ENCODE assay signal across 9 mouse cellular contexts in the genomic region with DNA sequence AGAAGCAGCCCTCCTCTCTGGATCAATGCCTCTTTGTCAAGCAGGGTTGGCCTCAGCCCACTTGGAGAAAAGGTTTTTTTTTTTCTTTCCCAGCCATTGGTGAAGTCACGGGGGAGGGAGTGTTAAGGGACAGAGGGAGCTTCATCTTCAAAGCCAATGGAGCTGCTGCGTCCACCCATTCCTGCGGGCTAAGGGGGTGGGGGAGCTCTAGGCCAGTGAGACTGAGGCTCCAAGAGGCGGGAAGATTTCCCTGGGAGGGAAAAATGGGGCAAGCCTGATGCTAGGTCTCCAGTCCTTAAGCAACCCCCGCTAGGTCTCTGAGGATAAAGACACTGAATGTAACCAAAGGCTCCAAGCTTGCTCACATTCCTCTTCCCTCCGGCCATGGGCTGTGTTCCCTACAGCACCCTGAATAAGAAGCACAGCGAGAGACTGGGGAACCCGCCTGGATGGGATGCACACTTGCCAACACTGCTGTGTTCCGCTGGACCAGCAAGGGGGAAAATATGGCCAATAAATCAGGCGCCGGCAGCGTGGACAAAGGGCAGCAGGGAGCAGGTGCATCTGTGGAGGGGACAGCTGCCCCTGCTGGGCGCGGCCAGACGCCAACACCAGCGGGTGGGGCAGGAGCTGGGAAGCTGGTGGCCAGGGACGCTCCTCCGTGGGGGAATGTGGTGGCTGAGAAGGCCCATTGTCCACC. TPM values are rescaled to one million over a fixed set of nuclear protein-coding genes. Genes with fewer than 3 reads are reported as not detected.
DNase-seq lines count a peak whose midpoint lies in the region; ATAC-seq and TF ChIP-seq lines count a peak whose summit lies in the region.
"Had no signal": no experiment of that assay in that cellular context is flagged by ENCODE, and none has a peak within 500 bp of the region (broad histone marks: within the 10 kb centered on the region; RNA-seq: fewer than 3 reads in every experiment).

No protein-coding gene starts in this region.

- ATAC-seq in embryonic facial prominence, embryonic 11.5 days (replicated peaks; ENCODE audit: insufficient number of reproducible peaks, low FRiP score, low TSS enrichment, low read depth): peak; percentile 12; the same call in 1 of the 2 replicates
- ATAC-seq in heart, embryonic 16.5 days (replicated peaks; ENCODE audit: extremely low read depth, insufficient read depth, low FRiP score): no peak
- no peak for ATAC-seq in megakaryocyte-erythroid progenitor cell, adult 5-6 weeks (replicated peaks; ENCODE audit: low FRiP score, low TSS enrichment, poor library complexity, severe bottlenecking)

- H3K9me3 ChIP-seq in embryonic facial prominence, embryonic 11.5 days (replicated peaks; ENCODE audit: control insufficient read depth, low read length): no peaks in the 10 kb centered on the region
- H3K9me3 ChIP-seq in heart, embryonic 16.5 days (replicated peaks; ENCODE audit: control insufficient read depth, low read length): no peaks in the 10 kb centered on the region
- H3K9me3 ChIP-seq in limb, embryonic 10.5 days (replicated peaks): no peaks in the 10 kb centered on the region
- H3K9me3 ChIP-seq: G1E had no signal

- H3K36me3 ChIP-seq in embryonic facial prominence, embryonic 11.5 days (replicated peaks; ENCODE audit: control insufficient read depth, insufficient read depth, low read depth, low read length): peaks cover 2% of the 10 kb centered on the region; the same call in 1 of the 2 replicates
- H3K36me3 ChIP-seq in heart, embryonic 16.5 days (ENCODE audit: control insufficient read depth, insufficient read depth): peaks cover 10% of the 10 kb centered on the region
- peaks cover 26% of the 10 kb centered on the region for H3K36me3 ChIP-seq in limb, embryonic 10.5 days
- H3K36me3 ChIP-seq: G1E had no signal

- H3K27me3 ChIP-seq in embryonic facial prominence, embryonic 11.5 days (ENCODE audit: control insufficient read depth, insufficient read depth, low read length): no peaks in the 10 kb centered on the region
- no peaks in the 10 kb centered on the region for H3K27me3 ChIP-seq in heart, embryonic 16.5 days (ENCODE audit: control insufficient read depth, insufficient read depth, low read length)
- no peaks in the 10 kb centered on the region for H3K27me3 ChIP-seq in limb, embryonic 10.5 days (ENCODE audit: low read depth, poor library complexity, severe bottlenecking)

- peak overlapping the region; percentile 8; the same call in 1 of the 2 replicates for H3K9ac ChIP-seq in embryonic facial prominence, embryonic 11.5 days (replicated peaks; ENCODE audit: low read length)
- H3K9ac ChIP-seq in heart, embryonic 16.5 days (ENCODE audit: low read length): no peak overlapping the region

- intact Hi-C loops in left cerebral cortex, adult 2 months (cut with DNase I): loop anchor here (1.0 kb wide), 1 partner anchor 13 kb away; no protein-coding TSS in a partner anchor
- intact Hi-C loops in left cerebral cortex, postnatal 36 days (cut with DNase I): loop anchor here (1.0 kb wide), 1 partner anchor 13 kb away; no protein-coding TSS in a partner anchor

- DNase-seq in left cerebral cortex, adult 2 months (ENCODE audit: extremely low spot score in 1 of 2, low spot score in 2 of 2): peak; percentile 36 to 56
- no peak for DNase-seq in left cerebral cortex, postnatal 36 days (ENCODE audit: low spot score in 2 of 2)
- DNase-seq in embryonic facial prominence, embryonic 11.5 days (ENCODE audit: low spot score): peak; percentile 71
- DNase-seq in limb, embryonic 10.5 days (ENCODE audit: low spot score): no peak
- peak; percentile 83 to 89 for DNase-seq in right cerebral cortex, postnatal 10 days (ENCODE audit: low spot score in 2 of 2)
- DNase-seq in thymus, postnatal 36 days: no peak

- H3K4me1 ChIP-seq in embryonic facial prominence, embryonic 11.5 days (ENCODE audit: control insufficient read depth, insufficient read depth, low read length): peaks cover 28% of the 10 kb centered on the region
- H3K4me1 ChIP-seq in heart, embryonic 16.5 days (ENCODE audit: control insufficient read depth, insufficient read depth, low read length): peaks cover 55% of the 10 kb centered on the region
- peaks cover 94% of the 10 kb centered on the region for H3K4me1 ChIP-seq in limb, embryonic 10.5 days

- H3K4me3 ChIP-seq in left cerebral cortex, adult 2 months: 0 out of 2 replicates have a peak overlapping the region, but pooled peaks have one; percentile 5
- H3K4me3 ChIP-seq in embryonic facial prominence, embryonic 11.5 days (ENCODE audit: low read depth, low read length): no peak overlapping the region
- no peak overlapping the region for H3K4me3 ChIP-seq in heart, embryonic 16.5 days (ENCODE audit: low read length)
- peak overlapping the region; percentile 11; the same call in 1 of the 2 replicates for H3K4me3 ChIP-seq in limb, embryonic 10.5 days

- 29% methylated on average over 18 of the region's 18 CpGs for WGBS in embryonic facial prominence, embryonic 11.5 days
- WGBS in heart, embryonic 16.5 days: 47% methylated on average over 18 of the region's 18 CpGs
- 34% methylated on average over 18 of the region's 18 CpGs for WGBS in limb, embryonic 10.5 days

- TF ChIP-seq CTCF in left cerebral cortex, adult 2 months (IDR thresholded peaks at IDR 0.05): no peak; the same call in 1 of the 2 replicates

- no peak overlapping the region for H3K4me2 ChIP-seq in embryonic facial prominence, embryonic 11.5 days (ENCODE audit: low read depth, low read length)
- peak overlapping the region; percentile 18; the same call in 1 of the 2 replicates for H3K4me2 ChIP-seq in heart, embryonic 16.5 days (ENCODE audit: low read depth, low read length)

- H3K27ac ChIP-seq in left cerebral cortex, adult 2 months: peak overlapping the region; percentile 68; the same call in 1 of the 2 replicates
- H3K27ac ChIP-seq in embryonic facial prominence, embryonic 11.5 days (replicated peaks; ENCODE audit: low read depth, low read length): peak overlapping the region; percentile 77
- H3K27ac ChIP-seq in heart, embryonic 16.5 days (ENCODE audit: low read length): peak overlapping the region; percentile 44
- peak overlapping the region; percentile 78 for H3K27ac ChIP-seq in limb, embryonic 10.5 days

RNA-seq across cellular contexts. Expression of gene Notch1, which starts 29.0 kb away (rescaled TPM):
- 10 to 100 TPM; 23.8 to 23.9 TPM for total RNA-seq in left cerebral cortex, adult 2 months (2021)
- 10 to 100 TPM; 24.5 to 28.5 TPM for total RNA-seq in left cerebral cortex, postnatal 36 days (2021)
- polyA plus RNA-seq in embryonic facial prominence, embryonic 11.5 days (2014; fragmentation: Nextera tagmentation; extraction: Ambion mirVana): 17.2 and 17.7 TPM in 2 replicates
- 17.9 and 21.8 TPM in 2 replicates for polyA plus RNA-seq in heart, embryonic 16.5 days (2015; fragmentation: Nextera tagmentation; extraction: Ambion mirVana)
- 8.5 and 11.8 TPM in 2 replicates for polyA plus RNA-seq in limb, embryonic 10.5 days (2016; fragmentation: Nextera tagmentation; extraction: Ambion mirVana)
- total RNA-seq in megakaryocyte-erythroid progenitor cell, adult 5-6 weeks (2014; fragmentation: Nextera tagmentation): 2.6 and 3.1 TPM in 2 replicates
- total RNA-seq in megakaryocyte-erythroid progenitor cell, adult 5-6 weeks (2017): 0.56 and 0.61 TPM in 2 replicates

RNA-seq across cellular contexts. Expression of gene Sec16a, which starts 42.5 kb away (rescaled TPM):
- total RNA-seq in left cerebral cortex, adult 2 months (2021): 10 to 100 TPM; 50.6 to 50.9 TPM
- total RNA-seq in left cerebral cortex, postnatal 36 days (2021): 10 to 100 TPM; 39.0 to 52.3 TPM
- 30.4 and 33.3 TPM in 2 replicates for polyA plus RNA-seq in embryonic facial prominence, embryonic 11.5 days (2014; fragmentation: Nextera tagmentation; extraction: Ambion mirVana)
- polyA plus RNA-seq in heart, embryonic 16.5 days (2015; fragmentation: Nextera tagmentation; extraction: Ambion mirVana): 14.5 and 14.8 TPM in 2 replicates
- 29.4 and 37.1 TPM in 2 replicates for polyA plus RNA-seq in limb, embryonic 10.5 days (2016; fragmentation: Nextera tagmentation; extraction: Ambion mirVana)
- total RNA-seq in megakaryocyte-erythroid progenitor cell, adult 5-6 weeks (2014; fragmentation: Nextera tagmentation): 32.7 and 37.7 TPM in 2 replicates
- total RNA-seq in megakaryocyte-erythroid progenitor cell, adult 5-6 weeks (2017): 16.6 and 29.8 TPM in 2 replicates

Comparison
In these comparisons a context has a peak if more than half of its experiments do, and no peak if none do; other contexts are left out.
1. DNase-seq: peak in left cerebral cortex, adult 2 months (2 of 2), embryonic facial prominence, embryonic 11.5 days (single experiment) and right cerebral cortex, postnatal 10 days (2 of 2); none in left cerebral cortex, postnatal 36 days (0 of 2), limb, embryonic 10.5 days (single experiment) and thymus, postnatal 36 days (0 of 2).
2. H3K4me3 ChIP-seq: peak in left cerebral cortex, adult 2 months (single experiment) and limb, embryonic 10.5 days (single experiment); none in embryonic facial prominence, embryonic 11.5 days (single experiment) and heart, embryonic 16.5 days (single experiment).
3. RNA of gene Notch1, which starts 29.0 kb away (total RNA-seq): 24.5 to 28.5 TPM in left cerebral cortex, postnatal 36 days and 23.8 to 23.9 TPM in left cerebral cortex, adult 2 months; 0.56 to 3.1 TPM in megakaryocyte-erythroid progenitor cell, adult 5-6 weeks; every median in the first group is over 4 times any median in the second.
4. Peak in every context shown above with its lines, with median percentiles within 50 percentile points of each other: H3K27ac ChIP-seq.